Mouse (Mus musculus) liver, embryonic 14.5 days (tissue): ENCODE measurements around the gene Ptbp2.

ENCODE experiments used
- CTCF ChIP-seq: IDR thresholded peaks from 2 replicates; pipeline ENCODE4 v1.5.1; 2016; ENCODE audit warnings: antibody characterized with exemption, low read depth, control low read depth
- EP300 ChIP-seq: IDR thresholded peaks from 2 replicates; pipeline ENCODE4 v1.6.1; 2016; ENCODE audit warnings: antibody characterized with exemption, low read depth

GRCm38 (mm10) chr3:119794677-119795365 is 10.6 kb upstream of the Ptbp2 start:
- TF ChIP-seq EP300 (no peak), CTCF (no peak)
